Mouse (Mus musculus): ENCODE data around the gene Tnn.

Tnn gene

GRCm38 (mm10) chr1:160082647-160083046 is 70.7 kb downstream of the Tnn start:
- no peak for DNase-seq (ENCODE audit: inconsistent age in 2 of 2, low spot score in 1 of 2)

GRCm38 (mm10) chr1:160080800-160081436 is 72.5 kb downstream of the Tnn start:
- peak; percentile 67 to 93 for DNase-seq (ENCODE audit: inconsistent age in 2 of 2, low spot score in 1 of 2)

GRCm38 (mm10) chr1:160078882-160079661 is 74.3 kb downstream of the Tnn start:
- DNase-seq (ENCODE audit: inconsistent age in 2 of 2, low spot score in 1 of 2), result peak; percentile 33 to 74

- DNase-seq (ENCODE audit: inconsistent age in 2 of 2, low spot score in 1 of 2), result no peak
Measured at GRCm38 (mm10) chr1:160064547-160065144, 88.7 kb downstream of the Tnn start.

GRCm38 (mm10) chr1:160061725-160062366 is 91.5 kb downstream of the Tnn start:
- peak; percentile 23 to 72 for DNase-seq (ENCODE audit: inconsistent age in 2 of 2, low spot score in 1 of 2)

- DNase-seq (ENCODE audit: inconsistent age in 2 of 2, low spot score in 1 of 2), result no peak
Measured at GRCm38 (mm10) chr1:160061321-160061720, 92.1 kb downstream of the Tnn start.

- DNase-seq (ENCODE audit: inconsistent age in 2 of 2, low spot score in 1 of 2), result peak in 1 of 2 experiments; percentile 32
Measured at GRCm38 (mm10) chr1:160060542-160060941, 92.8 kb downstream of the Tnn start.

GRCm38 (mm10) chr1:160059908-160060307 is 93.5 kb downstream of the Tnn start:
- no peak for DNase-seq (ENCODE audit: inconsistent age in 2 of 2, low spot score in 1 of 2)

GRCm38 (mm10) chr1:160057657-160058056 is 95.7 kb downstream of the Tnn start:
- no peak for DNase-seq (ENCODE audit: inconsistent age in 2 of 2, low spot score in 1 of 2)

- DNase-seq (ENCODE audit: inconsistent age in 2 of 2, low spot score in 1 of 2), result no peak
Measured at GRCm38 (mm10) chr1:160054366-160055078, 98.9 kb downstream of the Tnn start.

- no peak for DNase-seq (ENCODE audit: inconsistent age in 2 of 2, low spot score in 1 of 2)
Measured at GRCm38 (mm10) chr1:160053510-160054305, 99.7 kb downstream of the Tnn start.

GRCm38 (mm10) chr1:160052556-160053315 is 100.6 kb downstream of the Tnn start:
- DNase-seq (ENCODE audit: inconsistent age in 2 of 2, low spot score in 1 of 2), result no peak

- DNase-seq (ENCODE audit: inconsistent age in 2 of 2, low spot score in 1 of 2), result no peak
Measured at GRCm38 (mm10) chr1:160050898-160051297, 102.5 kb downstream of the Tnn start.

GRCm38 (mm10) chr1:160049131-160049880 is 104.1 kb downstream of the Tnn start:
- no peak for DNase-seq (ENCODE audit: inconsistent age in 2 of 2, low spot score in 1 of 2)

- no peak for DNase-seq (ENCODE audit: inconsistent age in 2 of 2, low spot score in 1 of 2)
Measured at GRCm38 (mm10) chr1:160047481-160047931, 105.9 kb downstream of the Tnn start.

GRCm38 (mm10) chr1:160046786-160047185 is 106.6 kb downstream of the Tnn start:
- DNase-seq (ENCODE audit: inconsistent age in 2 of 2, low spot score in 1 of 2), result peak in 1 of 2 experiments; percentile 38

GRCm38 (mm10) chr1:160045971-160046370 is 107.4 kb downstream of the Tnn start:
- no peak for DNase-seq (ENCODE audit: inconsistent age in 2 of 2, low spot score in 1 of 2)

GRCm38 (mm10) chr1:160045056-160045715 is 108.2 kb downstream of the Tnn start:
- DNase-seq (ENCODE audit: inconsistent age in 2 of 2, low spot score in 1 of 2), result peak; percentile 17 to 73
